Mouse (Mus musculus) cerebellum, adult 2 months (tissue): ENCODE results near the gene Irf2.

Source experiments
- CTCF ChIP-seq: fragments of 200-500 bp; IDR thresholded peaks from 2 replicates; pipeline ENCODE4 v1.5.1; 2011; ENCODE audit warnings: low read depth, mild to moderate bottlenecking, control low read depth, low read length, moderate library complexity, borderline replicate concordance; ENCODE audit not compliant: insufficient read depth
- POLR2A ChIP-seq: fragments of 200-500 bp; IDR thresholded peaks from 2 replicates; pipeline ENCODE4 v1.6.1; 2011; ENCODE audit warnings: low read length, control low read depth, borderline replicate concordance; ENCODE audit not compliant: insufficient read depth

GRCm38 (mm10) chr8:46750566-46750965, 11.0 kb downstream of the Irf2 start:
- TF ChIP-seq POLR2A (no peak), CTCF (no peak)
